Mouse (Mus musculus): Measurements from ENCODE around the gene Ggcx. TPM values are rescaled to one million over a fixed set of nuclear protein-coding genes. Genes with fewer than 3 reads are reported as not detected.

Ggcx gene
- polyA plus RNA-seq (2015; fragmentation: Nextera tagmentation; extraction: Ambion mirVana) = 12.7 and 13.8 TPM in 2 replicates

- peaks cover 17% of the 10 kb centered on the region for H3K36me3 ChIP-seq (ENCODE audit: poor library complexity, severe bottlenecking)
- WGBS = 3% methylated on average over 33 of the region's 33 CpGs
- H3K27ac ChIP-seq = peak within 1 kb of the TSS; percentile 48
- H3K27me3 ChIP-seq = no peaks in the 10 kb centered on the region
- H3K9ac ChIP-seq = peak within 1 kb of the TSS; percentile 77
- peak within 1 kb of the TSS; percentile 85 for H3K4me2 ChIP-seq
- peak within 1 kb of the TSS; percentile 73 for H3K4me3 ChIP-seq
- peaks cover 17% of the 10 kb centered on the region for H3K4me1 ChIP-seq
- no peaks in the 10 kb centered on the region for H3K9me3 ChIP-seq (replicated peaks)
- ATAC-seq = peak; percentile 98
These were observed at the start of gene Ggcx for GRCm38 (mm10) chr6:72414076-72414756. Gene Ggcx, plus strand, starts transcription at chr6:72414308.

DNA sequence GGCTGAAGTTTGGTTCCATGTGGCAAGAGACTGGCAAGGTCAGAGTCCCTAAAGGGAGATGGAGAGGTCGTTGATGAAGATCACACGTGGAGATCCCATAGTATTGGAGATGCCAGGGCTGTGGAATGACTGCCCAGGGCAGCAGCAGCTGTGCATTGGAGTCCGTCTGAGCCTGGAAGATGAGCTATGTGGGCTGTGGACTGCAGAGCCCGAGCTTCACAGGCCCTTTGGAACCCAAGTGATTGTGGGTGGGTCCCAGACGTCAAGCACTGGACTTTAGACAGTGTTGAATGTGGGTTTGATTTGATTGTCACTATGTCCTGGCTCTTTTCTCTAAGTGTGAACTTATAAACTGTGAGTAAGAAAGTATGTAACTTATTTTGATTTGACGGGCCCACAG, 49.1 kb upstream of the Ggcx start:
- no peak overlapping the region for H3K27ac ChIP-seq
- WGBS = 68% methylated on average over 6 of the region's 6 CpGs
- no peak overlapping the region for H3K4me2 ChIP-seq
- no peak overlapping the region for H3K9ac ChIP-seq
- no peak overlapping the region for H3K4me3 ChIP-seq
- no peak for ATAC-seq
- H3K9me3 ChIP-seq (replicated peaks) = no peaks in the 10 kb centered on the region
- peaks cover 7% of the 10 kb centered on the region for H3K36me3 ChIP-seq (ENCODE audit: poor library complexity, severe bottlenecking)
- H3K4me1 ChIP-seq = peaks cover 15% of the 10 kb centered on the region
- H3K27me3 ChIP-seq = 0 out of 2 replicates have a peak, but pooled peaks cover 2% of the 10 kb centered on the region

- no peak for ATAC-seq
- Histone ChIP-seq H3K4me2 (no peak overlapping the region), H3K9me3 (replicated peaks) (no peaks in the 10 kb centered on the region), H3K27me3 (0 out of 2 replicates have a peak, but pooled peaks cover 2% of the 10 kb centered on the region), H3K4me3 (no peak overlapping the region), H3K36me3 (ENCODE audit: poor library complexity, severe bottlenecking) (no peaks in the 10 kb centered on the region), H3K4me1 (peaks cover 6% of the 10 kb centered on the region), H3K27ac (no peak overlapping the region), H3K9ac (no peak overlapping the region)
- WGBS = 68% methylated on average over 3 of the region's 3 CpGs
These were observed 47.8 kb upstream of the Ggcx start for GRCm38 (mm10) chr6:72366304-72366703.

DNA sequence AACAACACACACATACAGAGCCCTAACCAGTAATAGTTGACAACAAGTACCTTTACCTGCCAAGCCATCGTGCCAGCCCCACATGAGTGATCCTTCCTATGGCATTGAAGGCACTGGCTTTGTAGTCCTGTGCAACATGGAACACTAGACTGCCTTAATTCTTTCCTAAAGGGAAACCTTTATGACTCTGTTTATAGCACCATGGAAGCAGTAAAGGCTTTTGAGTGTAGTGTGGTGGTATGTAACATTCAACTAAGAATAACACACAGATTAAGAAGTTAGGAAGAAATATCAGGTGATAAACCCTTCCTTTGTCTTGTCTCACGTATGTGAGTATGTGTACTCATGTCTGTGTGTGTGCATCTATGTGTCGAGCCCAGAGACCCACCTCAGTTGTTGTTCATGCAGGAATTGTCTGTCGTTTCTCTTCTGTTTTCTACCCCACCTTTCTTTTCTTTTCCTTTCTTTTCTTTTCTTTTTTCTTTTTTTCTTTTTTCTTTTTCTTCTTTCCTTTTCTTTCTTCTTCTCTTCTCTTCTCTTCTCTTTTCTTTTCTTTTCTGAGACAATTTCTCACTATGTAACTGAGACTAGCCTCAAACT, 47.2 kb upstream of the Ggcx start, which contains the start of gene Rnf181:
Gene Rnf181, minus strand, starts transcription at position 113 of the 600 bp plus-strand sequence.
- no peak for ATAC-seq
- H3K4me3 ChIP-seq = no peak within 1 kb of the TSS
- no peak within 1 kb of the TSS for H3K4me2 ChIP-seq
- no peaks in the 10 kb centered on the region for H3K9me3 ChIP-seq (replicated peaks)
- no peak within 1 kb of the TSS for H3K9ac ChIP-seq
- 76% methylated on average over 4 of the region's 4 CpGs for WGBS
- no peaks in the 10 kb centered on the region for H3K36me3 ChIP-seq (ENCODE audit: poor library complexity, severe bottlenecking)
- H3K27ac ChIP-seq = no peak within 1 kb of the TSS
- H3K4me1 ChIP-seq = no peaks in the 10 kb centered on the region
- 0 out of 2 replicates have a peak, but pooled peaks cover 2% of the 10 kb centered on the region for H3K27me3 ChIP-seq

DNA sequence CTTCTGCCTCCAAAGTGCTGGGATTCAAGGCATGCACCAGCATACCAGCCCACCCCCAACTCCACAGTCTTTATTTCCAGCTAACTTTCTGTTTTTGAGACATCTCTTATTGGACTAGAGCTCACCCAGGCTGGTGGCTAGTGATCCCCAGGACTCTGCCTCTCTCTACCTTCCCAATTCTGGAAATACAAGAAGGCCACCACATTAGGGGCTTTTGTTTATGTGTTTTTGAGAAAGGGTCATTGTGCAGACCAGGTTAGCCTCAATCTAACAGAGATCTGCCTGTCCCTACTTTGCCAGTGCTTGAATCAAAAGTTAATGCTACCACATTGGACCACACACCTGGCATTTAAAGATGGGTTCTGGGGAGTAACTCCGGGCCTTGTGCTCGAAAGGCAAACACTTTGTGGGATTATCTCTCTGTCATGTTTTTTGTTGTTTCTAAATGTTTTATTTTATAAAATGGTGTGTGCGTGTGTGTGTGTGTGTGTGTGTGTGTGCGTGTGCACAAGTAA, 46.6 kb upstream of the Ggcx start:
- 0 out of 2 replicates have a peak, but pooled peaks cover 2% of the 10 kb centered on the region for H3K27me3 ChIP-seq
- H3K4me1 ChIP-seq = no peaks in the 10 kb centered on the region
- no peak overlapping the region for H3K9ac ChIP-seq
- no peak overlapping the region for H3K4me3 ChIP-seq
- H3K27ac ChIP-seq = no peak overlapping the region
- H3K4me2 ChIP-seq = no peak overlapping the region
- no peak for ATAC-seq
- H3K9me3 ChIP-seq (replicated peaks) = no peaks in the 10 kb centered on the region
- no peaks in the 10 kb centered on the region for H3K36me3 ChIP-seq (ENCODE audit: poor library complexity, severe bottlenecking)
- 68% methylated on average over 4 of the region's 4 CpGs for WGBS

DNA sequence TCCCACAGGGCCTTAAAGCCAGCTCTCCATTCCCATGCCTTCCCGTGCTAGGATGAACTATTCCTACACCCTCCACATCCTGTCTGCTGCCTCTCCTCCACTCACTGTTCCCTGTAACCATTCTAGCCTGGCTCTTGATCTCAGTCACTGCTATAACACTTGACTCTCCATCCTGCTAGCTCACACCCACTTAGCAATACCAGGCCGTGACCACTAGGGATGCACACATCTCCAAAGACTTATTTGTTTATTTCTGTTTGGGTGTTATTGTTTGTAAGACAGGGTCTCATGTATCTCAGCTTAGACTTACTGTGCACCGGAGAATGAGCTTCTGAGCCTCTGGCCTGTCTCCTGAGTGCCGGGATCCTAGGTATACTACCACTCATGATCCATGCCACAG, 44.6 kb upstream of the Ggcx start:
- no peak for ATAC-seq

GRCm38 (mm10) chr6:72370091-72370490, 44.0 kb upstream of the Ggcx start:
- WGBS = 82% methylated on average over 12 of the region's 12 CpGs
- Histone ChIP-seq H3K9me3 (replicated peaks) (no peaks in the 10 kb centered on the region), H3K4me2 (no peak overlapping the region), H3K36me3 (ENCODE audit: poor library complexity, severe bottlenecking) (no peaks in the 10 kb centered on the region), H3K9ac (no peak overlapping the region), H3K4me3 (no peak overlapping the region), H3K27ac (no peak overlapping the region), H3K4me1 (no peaks in the 10 kb centered on the region), H3K27me3 (0 out of 2 replicates have a peak, but pooled peaks cover 3% of the 10 kb centered on the region)
- ATAC-seq = no peak

More for the DNA sequence above, 44.6 kb upstream of the Ggcx start:
- 0 out of 2 replicates have a peak, but pooled peaks cover 6% of the 10 kb centered on the region for H3K27me3 ChIP-seq
- no peaks in the 10 kb centered on the region for H3K9me3 ChIP-seq (replicated peaks)
- H3K27ac ChIP-seq = no peak overlapping the region
- no peaks in the 10 kb centered on the region for H3K36me3 ChIP-seq (ENCODE audit: poor library complexity, severe bottlenecking)
- no peak overlapping the region for H3K4me2 ChIP-seq
- H3K9ac ChIP-seq = no peak overlapping the region
- H3K4me3 ChIP-seq = no peak overlapping the region
- no peaks in the 10 kb centered on the region for H3K4me1 ChIP-seq
- 81% methylated on average over 4 of the region's 4 CpGs for WGBS

DNA sequence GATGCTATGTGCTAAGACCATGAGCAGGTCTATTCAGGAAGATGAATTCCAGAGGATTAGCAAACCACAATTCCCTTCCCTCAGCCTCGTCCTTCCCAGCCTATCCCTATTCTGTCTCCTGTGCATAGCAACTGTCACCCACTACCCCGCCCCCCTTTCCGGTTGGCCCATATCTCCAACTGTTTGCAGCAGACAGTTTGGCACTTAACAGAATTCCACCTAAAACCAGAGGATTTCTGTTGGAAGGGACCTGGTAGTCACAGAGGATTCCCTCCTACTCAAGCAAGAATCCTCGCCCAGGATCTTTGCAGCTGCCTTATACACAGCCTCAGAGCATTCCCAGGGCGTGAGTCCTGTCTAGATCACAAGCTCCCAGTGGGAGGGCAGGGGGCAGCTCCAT, 43.0 kb upstream of the Ggcx start:
- H3K27me3 ChIP-seq = 0 out of 2 replicates have a peak, but pooled peaks cover 3% of the 10 kb centered on the region
- H3K27ac ChIP-seq = no peak overlapping the region
- WGBS = 53% methylated on average over 5 of the region's 5 CpGs
- H3K36me3 ChIP-seq (ENCODE audit: poor library complexity, severe bottlenecking) = no peaks in the 10 kb centered on the region
- H3K9ac ChIP-seq = no peak overlapping the region
- no peaks in the 10 kb centered on the region for H3K9me3 ChIP-seq (replicated peaks)
- H3K4me1 ChIP-seq = no peaks in the 10 kb centered on the region
- H3K4me3 ChIP-seq = no peak overlapping the region
- H3K4me2 ChIP-seq = no peak overlapping the region
- no peak for ATAC-seq

GRCm38 (mm10) chr6:72371571-72371970, 42.5 kb upstream of the Ggcx start:
- Histone ChIP-seq H3K4me1 (no peaks in the 10 kb centered on the region), H3K27ac (no peak overlapping the region), H3K4me2 (no peak overlapping the region), H3K9ac (no peak overlapping the region), H3K4me3 (no peak overlapping the region), H3K36me3 (ENCODE audit: poor library complexity, severe bottlenecking) (no peaks in the 10 kb centered on the region), H3K27me3 (0 out of 2 replicates have a peak, but pooled peaks cover 3% of the 10 kb centered on the region), H3K9me3 (replicated peaks) (no peaks in the 10 kb centered on the region)
- no peak for ATAC-seq
- WGBS = 33% methylated on average over 1 of the region's 1 CpGs

DNA sequence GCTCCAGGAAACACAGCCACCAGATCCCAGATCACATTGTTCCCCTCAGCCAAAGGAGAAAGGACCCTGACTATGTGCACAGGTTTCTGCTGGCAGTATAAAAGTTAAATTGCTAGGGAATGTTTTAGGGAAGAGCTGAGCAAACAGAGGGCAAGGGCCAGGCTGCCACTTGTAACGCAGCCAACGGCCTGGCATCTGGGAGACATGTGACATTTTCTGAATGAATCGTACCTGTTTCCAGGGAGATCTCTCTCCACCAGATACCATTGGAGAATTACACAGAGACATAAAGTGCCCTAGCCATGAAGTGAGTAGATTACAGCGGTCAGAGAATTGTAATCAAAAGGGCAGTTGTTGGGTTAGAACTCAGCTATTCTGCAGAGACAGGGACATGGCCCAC, 40.9 kb upstream of the Ggcx start:
- H3K36me3 ChIP-seq (ENCODE audit: poor library complexity, severe bottlenecking) = no peaks in the 10 kb centered on the region
- no peaks in the 10 kb centered on the region for H3K4me1 ChIP-seq
- 89% methylated on average over 4 of the region's 4 CpGs for WGBS
- no peak overlapping the region for H3K27ac ChIP-seq
- peaks cover 9% of the 10 kb centered on the region; the same call in 1 of the 2 replicates for H3K27me3 ChIP-seq
- H3K9ac ChIP-seq = no peak overlapping the region
- H3K4me3 ChIP-seq = no peak overlapping the region
- no peaks in the 10 kb centered on the region for H3K9me3 ChIP-seq (replicated peaks)
- H3K4me2 ChIP-seq = no peak overlapping the region
- ATAC-seq = no peak

DNA sequence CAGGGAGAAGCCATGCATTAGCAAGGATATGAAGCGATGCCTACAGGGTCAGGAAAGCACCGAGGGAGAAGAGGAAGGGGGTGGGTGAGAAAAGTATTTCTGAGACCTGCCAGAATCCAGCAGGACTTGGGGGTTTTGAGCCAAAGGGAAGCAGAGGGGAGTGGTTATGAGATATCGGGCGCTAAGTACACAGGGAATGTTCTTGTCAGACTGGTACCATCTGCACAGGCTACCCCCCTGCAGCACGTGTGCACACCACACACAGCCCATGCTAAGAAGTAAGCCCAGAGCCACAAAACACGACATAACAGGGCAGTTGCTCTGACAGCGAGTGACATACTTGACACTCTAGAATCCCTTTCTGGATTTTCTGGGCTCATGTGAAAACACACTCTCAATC, 39.9 kb upstream of the Ggcx start:
- H3K36me3 ChIP-seq (ENCODE audit: poor library complexity, severe bottlenecking) = no peaks in the 10 kb centered on the region
- H3K27ac ChIP-seq = no peak overlapping the region
- no peak overlapping the region for H3K9ac ChIP-seq
- H3K4me1 ChIP-seq = no peaks in the 10 kb centered on the region
- 72% methylated on average over 7 of the region's 7 CpGs for WGBS
- H3K4me2 ChIP-seq = no peak overlapping the region
- peaks cover 19% of the 10 kb centered on the region for H3K27me3 ChIP-seq
- H3K4me3 ChIP-seq = no peak overlapping the region
- no peaks in the 10 kb centered on the region for H3K9me3 ChIP-seq (replicated peaks)
- no peak for ATAC-seq

DNA sequence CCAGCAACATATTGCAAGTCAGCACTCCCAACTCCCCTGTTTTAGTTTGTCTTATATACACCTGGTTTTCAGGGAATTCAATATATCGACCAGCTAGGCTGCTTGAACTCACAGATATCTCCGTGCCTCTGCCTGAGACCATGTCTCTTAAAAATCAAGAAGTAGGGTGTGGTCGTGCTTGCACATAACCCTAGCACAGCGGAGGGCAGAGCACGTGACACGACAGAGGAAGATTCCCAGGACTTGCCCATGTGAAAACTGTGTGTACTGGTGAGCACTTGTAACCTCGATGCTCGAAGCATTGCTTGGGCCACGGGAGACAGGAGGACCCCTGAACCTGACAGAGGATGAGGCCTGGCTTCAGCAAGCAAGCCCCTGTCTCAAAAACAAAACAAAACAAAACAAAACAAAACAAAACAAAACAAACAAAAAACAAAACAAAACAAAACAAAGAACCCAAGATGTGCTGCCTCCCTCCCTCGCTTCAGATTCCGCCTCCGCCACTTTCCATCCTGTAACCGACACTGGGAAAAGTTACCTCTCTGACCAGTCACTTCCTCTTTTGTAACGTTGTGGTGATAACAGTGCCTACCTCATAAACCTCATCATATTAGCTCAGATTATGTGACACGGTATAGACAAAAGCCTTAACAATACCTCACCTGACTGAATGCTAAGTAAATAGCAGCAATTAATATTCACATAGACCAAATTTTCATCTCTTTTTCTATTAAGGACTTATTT, 39.1 kb upstream of the Ggcx start:
- Histone ChIP-seq H3K4me2 (no peak overlapping the region), H3K9me3 (replicated peaks) (no peaks in the 10 kb centered on the region), H3K4me3 (no peak overlapping the region), H3K27me3 (peaks cover 27% of the 10 kb centered on the region), H3K9ac (no peak overlapping the region), H3K4me1 (0 out of 2 replicates have a peak, but pooled peaks cover 1% of the 10 kb centered on the region), H3K36me3 (ENCODE audit: poor library complexity, severe bottlenecking) (no peaks in the 10 kb centered on the region), H3K27ac (no peak overlapping the region)
- ATAC-seq = no peak
- 85% methylated on average over 15 of the region's 15 CpGs for WGBS

All from forebrain, embryonic 13.5 days (tissue).